ENCODE assay signal across 9 mouse cellular contexts in the genomic region with DNA sequence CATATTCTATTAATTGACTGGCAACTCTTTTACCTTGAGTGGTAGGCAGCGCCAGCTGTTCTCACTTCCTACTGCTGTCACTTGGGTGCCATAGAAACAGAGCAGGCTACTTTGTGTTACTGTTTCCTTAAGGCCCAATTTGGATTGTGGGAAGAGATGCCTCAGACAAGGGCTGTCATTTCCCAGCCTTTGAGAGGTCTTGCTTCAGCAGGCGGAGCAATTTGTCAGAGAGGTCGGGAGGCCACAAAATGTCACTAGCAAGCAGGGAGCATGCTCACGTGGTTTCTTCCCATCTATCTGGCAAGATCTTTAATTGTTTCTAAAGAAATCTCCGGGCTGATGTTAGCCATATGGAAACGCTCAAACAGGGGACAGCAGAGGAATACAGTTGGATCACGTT.
DNase-seq lines count a peak whose midpoint lies in the region; ATAC-seq and TF ChIP-seq lines count a peak whose summit lies in the region.
"Had no signal": no experiment of that assay in that cellular context is flagged by ENCODE, and none has a peak within 500 bp of the region (broad histone marks: within the 10 kb centered on the region; RNA-seq: fewer than 3 reads in every experiment).

No protein-coding gene starts in this region.

- H3K9ac ChIP-seq in hindbrain, embryonic 13.5 days, result no peak overlapping the region
- H3K9ac ChIP-seq in hindbrain, embryonic 11.5 days (ENCODE audit: low read depth, low read length), result no peak overlapping the region
- no peak overlapping the region for H3K9ac ChIP-seq in kidney, embryonic 14.5 days (ENCODE audit: low read depth, low read length)
- no peak overlapping the region for H3K9ac ChIP-seq in lung, postnatal 0 days (replicated peaks; ENCODE audit: low read depth)
- H3K9ac ChIP-seq: limb, embryonic 15.5 days had no signal

- DNase-seq in hindbrain, embryonic 11.5 days (ENCODE audit: low spot score), result no peak
- peak; percentile 53 for DNase-seq in embryo, embryonic 10.5 days (ENCODE audit: low spot score)
- DNase-seq in lung, postnatal 0 days (ENCODE audit: low spot score), result peak; percentile 92
- no peak for DNase-seq in gastrocnemius, adult 8-10 months (ENCODE audit: low spot score in 2 of 2)
- no peak for DNase-seq in cerebellum, postnatal 4 days (ENCODE audit: low spot score in 2 of 2)
- no peak for DNase-seq in heart, embryonic 10.5 days (ENCODE audit: low spot score)

- no peaks in the 10 kb centered on the region for H3K27me3 ChIP-seq in hindbrain, embryonic 13.5 days
- H3K27me3 ChIP-seq in hindbrain, embryonic 11.5 days (ENCODE audit: control insufficient read depth, insufficient read depth, low read length), result no peaks in the 10 kb centered on the region
- no peaks in the 10 kb centered on the region for H3K27me3 ChIP-seq in kidney, embryonic 14.5 days (ENCODE audit: control insufficient read depth, insufficient read depth, low read length)
- no peaks in the 10 kb centered on the region for H3K27me3 ChIP-seq in lung, postnatal 0 days (replicated peaks; ENCODE audit: insufficient read depth, low read length)
- no peaks in the 10 kb centered on the region for H3K27me3 ChIP-seq in heart, embryonic 10.5 days (ENCODE audit: insufficient read depth, poor library complexity, severe bottlenecking)
- H3K27me3 ChIP-seq: limb, embryonic 15.5 days had no signal

- no peak for TF ChIP-seq CTCF in lung, postnatal 0 days (IDR thresholded peaks at IDR 0.05)

- peaks cover 35% of the 10 kb centered on the region for H3K4me1 ChIP-seq in hindbrain, embryonic 13.5 days (replicated peaks)
- H3K4me1 ChIP-seq in hindbrain, embryonic 11.5 days (replicated peaks; ENCODE audit: control insufficient read depth, insufficient read depth, low read length), result 0 out of 2 replicates have a peak, but pooled peaks cover 2% of the 10 kb centered on the region
- H3K4me1 ChIP-seq in kidney, embryonic 14.5 days (ENCODE audit: control insufficient read depth, insufficient read depth, low read length), result 0 out of 2 replicates have a peak, but pooled peaks cover 4% of the 10 kb centered on the region
- H3K4me1 ChIP-seq in lung, postnatal 0 days (ENCODE audit: insufficient read depth, low read depth, low read length), result no peaks in the 10 kb centered on the region
- H3K4me1 ChIP-seq in heart, embryonic 10.5 days, result peaks cover 7% of the 10 kb centered on the region; the same call in 1 of the 2 replicates

- no peaks in the 10 kb centered on the region for H3K36me3 ChIP-seq in hindbrain, embryonic 13.5 days
- H3K36me3 ChIP-seq in hindbrain, embryonic 11.5 days (ENCODE audit: control insufficient read depth, insufficient read depth, low read length), result no peaks in the 10 kb centered on the region
- H3K36me3 ChIP-seq in kidney, embryonic 14.5 days (ENCODE audit: control insufficient read depth, insufficient read depth, low read length), result no peaks in the 10 kb centered on the region
- no peaks in the 10 kb centered on the region for H3K36me3 ChIP-seq in lung, postnatal 0 days (ENCODE audit: insufficient read depth, low read length)
- H3K36me3 ChIP-seq in heart, embryonic 10.5 days, result no peaks in the 10 kb centered on the region
- H3K36me3 ChIP-seq: limb, embryonic 15.5 days had no signal

- H3K4me2 ChIP-seq in hindbrain, embryonic 13.5 days, result no peak overlapping the region
- H3K4me2 ChIP-seq in hindbrain, embryonic 11.5 days (replicated peaks; ENCODE audit: low read depth, low read length), result no peak overlapping the region
- no peak overlapping the region for H3K4me2 ChIP-seq in kidney, embryonic 14.5 days (replicated peaks; ENCODE audit: low read depth, low read length)
- H3K4me2 ChIP-seq in lung, postnatal 0 days (replicated peaks; ENCODE audit: low read depth, low read length), result no peak overlapping the region
- H3K4me2 ChIP-seq: limb, embryonic 15.5 days had no signal

- peak; percentile 86 for TF ChIP-seq EP300 in lung, postnatal 0 days (IDR thresholded peaks at IDR 0.05)

- 26% methylated on average over 7 of the region's 7 CpGs for WGBS in hindbrain, embryonic 13.5 days
- WGBS in hindbrain, embryonic 11.5 days, result 38% methylated on average over 7 of the region's 7 CpGs
- 21% methylated on average over 7 of the region's 7 CpGs for WGBS in kidney, embryonic 14.5 days
- WGBS in lung, postnatal 0 days, result 33% methylated on average over 7 of the region's 7 CpGs
- WGBS in heart, embryonic 10.5 days, result 41% methylated on average over 7 of the region's 7 CpGs

- H3K4me3 ChIP-seq in hindbrain, embryonic 13.5 days, result no peak overlapping the region
- no peak overlapping the region for H3K4me3 ChIP-seq in hindbrain, embryonic 11.5 days (ENCODE audit: low read depth, low read length)
- no peak overlapping the region for H3K4me3 ChIP-seq in kidney, embryonic 14.5 days (ENCODE audit: low read length)
- H3K4me3 ChIP-seq in lung, postnatal 0 days (ENCODE audit: low read depth, low read length), result no peak overlapping the region
- no peak overlapping the region for H3K4me3 ChIP-seq in heart, embryonic 10.5 days
- H3K4me3 ChIP-seq: limb, embryonic 15.5 days had no signal

- no peaks in the 10 kb centered on the region for H3K9me3 ChIP-seq in hindbrain, embryonic 13.5 days
- H3K9me3 ChIP-seq in hindbrain, embryonic 11.5 days (ENCODE audit: control insufficient read depth, low read length), result no peaks in the 10 kb centered on the region
- H3K9me3 ChIP-seq in kidney, embryonic 14.5 days (ENCODE audit: control insufficient read depth, low read length), result no peaks in the 10 kb centered on the region
- no peaks in the 10 kb centered on the region for H3K9me3 ChIP-seq in lung, postnatal 0 days (ENCODE audit: low read length)
- H3K9me3 ChIP-seq in heart, embryonic 10.5 days, result no peaks in the 10 kb centered on the region
- H3K9me3 ChIP-seq: limb, embryonic 15.5 days had no signal

- ATAC-seq in hindbrain, embryonic 13.5 days (ENCODE audit: low FRiP score), result no peak
- no peak; the same call in 1 of the 2 replicates for ATAC-seq in hindbrain, embryonic 11.5 days (ENCODE audit: low FRiP score)
- 0 out of 2 replicates have a peak, but pooled peaks have one; percentile 46 for ATAC-seq in kidney, embryonic 14.5 days (ENCODE audit: low FRiP score, low TSS enrichment)
- ATAC-seq in lung, postnatal 0 days, result peak; percentile 76

- H3K27ac ChIP-seq in hindbrain, embryonic 13.5 days, result peak overlapping the region; percentile 25; the same call in 1 of the 2 replicates
- no peak overlapping the region for H3K27ac ChIP-seq in hindbrain, embryonic 11.5 days (ENCODE audit: low read depth, low read length)
- H3K27ac ChIP-seq in kidney, embryonic 14.5 days (ENCODE audit: low read depth, low read length), result no peak overlapping the region
- H3K27ac ChIP-seq in lung, postnatal 0 days (ENCODE audit: low read length), result peak overlapping the region; percentile 26; the same call in 1 of the 2 replicates
- no peak overlapping the region for H3K27ac ChIP-seq in heart, embryonic 10.5 days
- H3K27ac ChIP-seq: limb, embryonic 15.5 days had no signal

Comparison
In these comparisons a context has a peak if more than half of its experiments do, and no peak if none do; other contexts are left out.
1. H3K27ac ChIP-seq: peak in hindbrain, embryonic 13.5 days (single experiment) and lung, postnatal 0 days (single experiment); none in hindbrain, embryonic 11.5 days (single experiment), kidney, embryonic 14.5 days (single experiment) and heart, embryonic 10.5 days (single experiment).
2. ATAC-seq: peak in kidney, embryonic 14.5 days (single experiment) and lung, postnatal 0 days (single experiment); none in hindbrain, embryonic 13.5 days (single experiment) and hindbrain, embryonic 11.5 days (single experiment).
3. DNase-seq: peak in embryo, embryonic 10.5 days (single experiment) and lung, postnatal 0 days (single experiment); none in hindbrain, embryonic 11.5 days (single experiment), gastrocnemius, adult 8-10 months (0 of 2), cerebellum, postnatal 4 days (0 of 2) and heart, embryonic 10.5 days (single experiment).